Mouse (Mus musculus): ENCODE measurements at regions not wholly inside any gene's neighbourhood (a gene's known extent, or its start where the extent isn't known, plus 50 kb on each side); places are given as distances from the start of the nearest gene placed in this dataset.

GRCm38 (mm10) chr13:45219671-45220070 is 141.2 kb downstream of the Gm9817 start:
- no peaks in the 10 kb centered on the region for H3K36me3 ChIP-seq (ENCODE audit: control insufficient read depth, insufficient read depth, low read length, poor library complexity, severe bottlenecking)
- no peaks in the 10 kb centered on the region for H3K4me1 ChIP-seq (ENCODE audit: control insufficient read depth in 2 of 2, insufficient read depth in 2 of 2, low read length in 2 of 2, poor library complexity in 1 of 2)
- DNase-seq (ENCODE audit: low read depth, low spot score), result no peak
- H3K9me3 ChIP-seq (ENCODE audit: control insufficient read depth, insufficient read depth, low read depth, low read length), result no peaks in the 10 kb centered on the region
- H3K9ac ChIP-seq (ENCODE audit: insufficient read depth, low read depth, low read length, poor library complexity, severe bottlenecking), result no peak overlapping the region
- no peak overlapping the region for H3K27ac ChIP-seq (ENCODE audit: insufficient read depth, low read depth, low read length, poor library complexity, severe bottlenecking)
- TF ChIP-seq CHD2 (IDR thresholded peaks at IDR 0.05; ENCODE audit: low read depth, low read length), result no peak
- TF ChIP-seq ZC3H11A (IDR thresholded peaks at IDR 0.05; ENCODE audit: borderline replicate concordance, low read depth, low read length), result no peak
- TF ChIP-seq HCFC1 (IDR thresholded peaks at IDR 0.05; ENCODE audit: borderline replicate concordance, insufficient read depth, low read length), result no peak
- no peak for TF ChIP-seq ZNF384 (IDR thresholded peaks at IDR 0.05; ENCODE audit: low read depth, low read length)
- no peak for TF ChIP-seq MAFK (IDR thresholded peaks at IDR 0.05; ENCODE audit: insufficient read depth, low read depth, low read length)
- in situ Hi-C loops (cut with MboI; ENCODE audit: low sequenced_read_pairs in 2 of 2, unreplicated experiment in 2 of 2), result no loop called here
- H3K4me3 ChIP-seq (ENCODE audit: insufficient read depth in 1 of 2, low read depth in 1 of 2, low read length in 2 of 2, poor library complexity in 1 of 2, severe bottlenecking in 1 of 2), result no peak overlapping the region

GRCm38 (mm10) chr13:45230804-45231203 is 152.3 kb downstream of the Gm9817 start:
- DNase-seq (ENCODE audit: low read depth, low spot score), result no peak
- Histone ChIP-seq H3K27ac (ENCODE audit: insufficient read depth, low read depth, low read length, poor library complexity, severe bottlenecking) (no peak overlapping the region), H3K4me1 (ENCODE audit: control insufficient read depth in 2 of 2, insufficient read depth in 2 of 2, low read length in 2 of 2, poor library complexity in 1 of 2) (no peaks in the 10 kb centered on the region), H3K36me3 (ENCODE audit: control insufficient read depth, insufficient read depth, low read length, poor library complexity, severe bottlenecking) (no peaks in the 10 kb centered on the region), H3K4me3 (ENCODE audit: insufficient read depth in 1 of 2, low read depth in 1 of 2, low read length in 2 of 2, poor library complexity in 1 of 2, severe bottlenecking in 1 of 2) (no peak overlapping the region), H3K9me3 (ENCODE audit: control insufficient read depth, insufficient read depth, low read depth, low read length) (no peaks in the 10 kb centered on the region), H3K9ac (ENCODE audit: insufficient read depth, low read depth, low read length, poor library complexity, severe bottlenecking) (no peak overlapping the region)
- TF ChIP-seq HCFC1 (IDR thresholded peaks at IDR 0.05; ENCODE audit: borderline replicate concordance, insufficient read depth, low read length) (no peak), ZNF384 (IDR thresholded peaks at IDR 0.05; ENCODE audit: low read depth, low read length) (no peak), CHD2 (IDR thresholded peaks at IDR 0.05; ENCODE audit: low read depth, low read length) (no peak), ZC3H11A (IDR thresholded peaks at IDR 0.05; ENCODE audit: borderline replicate concordance, low read depth, low read length) (no peak), MAFK (IDR thresholded peaks at IDR 0.05; ENCODE audit: insufficient read depth, low read depth, low read length) (no peak)
- in situ Hi-C loops (cut with MboI; ENCODE audit: low sequenced_read_pairs in 2 of 2, unreplicated experiment in 2 of 2), result no loop called here

DNA sequence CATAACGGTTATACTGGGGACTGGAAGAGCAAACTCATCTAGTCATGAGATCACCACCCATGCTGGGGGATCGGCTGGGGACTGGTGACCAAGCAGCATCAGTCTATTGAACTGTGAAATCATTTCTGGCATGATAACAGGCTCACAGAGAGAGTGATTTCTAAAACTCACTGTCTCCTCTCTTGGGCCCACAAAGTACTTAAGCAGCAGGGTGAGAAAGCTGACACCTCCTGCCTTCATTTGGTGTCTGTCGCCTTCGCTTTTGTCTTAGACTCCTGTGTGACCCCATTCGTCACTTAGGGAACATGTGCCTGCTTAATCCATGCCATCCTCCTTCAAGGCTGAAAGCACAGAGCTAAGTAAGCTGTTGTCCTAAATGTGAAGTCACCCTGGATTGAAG is 154.3 kb upstream of the Mylip start:
- Histone ChIP-seq H3K9ac (ENCODE audit: insufficient read depth, low read depth, low read length, poor library complexity, severe bottlenecking) (no peak overlapping the region), H3K9me3 (ENCODE audit: control insufficient read depth, insufficient read depth, low read depth, low read length) (no peaks in the 10 kb centered on the region), H3K27ac (ENCODE audit: insufficient read depth, low read depth, low read length, poor library complexity, severe bottlenecking) (no peak overlapping the region), H3K4me1 (ENCODE audit: control insufficient read depth in 2 of 2, insufficient read depth in 2 of 2, low read length in 2 of 2, poor library complexity in 1 of 2) (no peaks in the 10 kb centered on the region), H3K4me3 (ENCODE audit: insufficient read depth in 1 of 2, low read depth in 1 of 2, low read length in 2 of 2, poor library complexity in 1 of 2, severe bottlenecking in 1 of 2) (no peak overlapping the region), H3K36me3 (ENCODE audit: control insufficient read depth, insufficient read depth, low read length, poor library complexity, severe bottlenecking) (no peaks in the 10 kb centered on the region)
- DNase-seq (ENCODE audit: low read depth, low spot score), result no peak
- TF ChIP-seq ZNF384 (IDR thresholded peaks at IDR 0.05; ENCODE audit: low read depth, low read length) (no peak), HCFC1 (IDR thresholded peaks at IDR 0.05; ENCODE audit: borderline replicate concordance, insufficient read depth, low read length) (no peak), MAFK (IDR thresholded peaks at IDR 0.05; ENCODE audit: insufficient read depth, low read depth, low read length) (no peak), ZC3H11A (IDR thresholded peaks at IDR 0.05; ENCODE audit: borderline replicate concordance, low read depth, low read length) (no peak), CHD2 (IDR thresholded peaks at IDR 0.05; ENCODE audit: low read depth, low read length) (no peak)
- in situ Hi-C loops (cut with MboI; ENCODE audit: low sequenced_read_pairs in 2 of 2, unreplicated experiment in 2 of 2), result no loop called here

DNA sequence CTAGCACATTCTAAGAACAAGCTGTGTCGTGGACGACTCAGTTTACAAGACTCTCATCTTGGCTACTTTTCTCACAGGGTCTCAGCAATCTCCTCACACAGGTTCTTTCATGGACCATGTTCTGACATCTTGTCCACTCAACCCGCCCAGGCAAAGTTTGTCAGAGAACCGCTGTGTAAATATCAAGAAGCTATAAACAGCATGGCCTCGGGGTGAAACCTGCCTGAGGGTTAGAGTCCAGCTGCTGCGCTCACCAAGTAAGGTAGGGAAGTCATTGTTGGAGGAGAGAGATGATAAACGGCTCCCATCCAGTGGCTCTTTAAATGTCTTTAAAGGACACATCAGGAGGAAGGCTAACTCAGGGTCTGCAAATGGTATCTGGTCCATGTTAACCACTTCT is 151.3 kb upstream of the Mylip start:
- no peak overlapping the region for H3K4me3 ChIP-seq (ENCODE audit: insufficient read depth in 1 of 2, low read depth in 1 of 2, low read length in 2 of 2, poor library complexity in 1 of 2, severe bottlenecking in 1 of 2)
- no peaks in the 10 kb centered on the region for H3K9me3 ChIP-seq (ENCODE audit: control insufficient read depth, insufficient read depth, low read depth, low read length)
- H3K9ac ChIP-seq (ENCODE audit: insufficient read depth, low read depth, low read length, poor library complexity, severe bottlenecking), result no peak overlapping the region
- no peak overlapping the region for H3K27ac ChIP-seq (ENCODE audit: insufficient read depth, low read depth, low read length, poor library complexity, severe bottlenecking)
- no peaks in the 10 kb centered on the region for H3K36me3 ChIP-seq (ENCODE audit: control insufficient read depth, insufficient read depth, low read length, poor library complexity, severe bottlenecking)
- H3K4me1 ChIP-seq (ENCODE audit: control insufficient read depth in 2 of 2, insufficient read depth in 2 of 2, low read length in 2 of 2, poor library complexity in 1 of 2), result 0 out of 4 replicates have a peak, but pooled peaks cover 0 to 2% of the 10 kb centered on the region in 2 experiments
- in situ Hi-C loops (cut with MboI; ENCODE audit: low sequenced_read_pairs in 2 of 2, unreplicated experiment in 2 of 2), result no loop called here
- TF ChIP-seq ZC3H11A (IDR thresholded peaks at IDR 0.05; ENCODE audit: borderline replicate concordance, low read depth, low read length), result no peak
- DNase-seq (ENCODE audit: low read depth, low spot score), result no peak

- Histone ChIP-seq H3K9me3 (ENCODE audit: control insufficient read depth, insufficient read depth, low read depth, low read length) (no peaks in the 10 kb centered on the region), H3K36me3 (ENCODE audit: control insufficient read depth, insufficient read depth, low read length, poor library complexity, severe bottlenecking) (no peaks in the 10 kb centered on the region), H3K27ac (ENCODE audit: insufficient read depth, low read depth, low read length, poor library complexity, severe bottlenecking) (no peak overlapping the region; the same call in 1 of the 2 replicates), H3K4me3 (ENCODE audit: insufficient read depth in 1 of 2, low read depth in 1 of 2, low read length in 2 of 2, poor library complexity in 1 of 2, severe bottlenecking in 1 of 2) (no peak overlapping the region), H3K9ac (ENCODE audit: insufficient read depth, low read depth, low read length, poor library complexity, severe bottlenecking) (no peak overlapping the region), H3K4me1 (ENCODE audit: control insufficient read depth in 2 of 2, insufficient read depth in 2 of 2, low read length in 2 of 2, poor library complexity in 1 of 2) (0 out of 4 replicates have a peak, but pooled peaks cover 0 to 2% of the 10 kb centered on the region in 2 experiments)
- TF ChIP-seq ZNF384 (IDR thresholded peaks at IDR 0.05; ENCODE audit: low read depth, low read length) (no peak), MAFK (IDR thresholded peaks at IDR 0.05; ENCODE audit: insufficient read depth, low read depth, low read length) (no peak), HCFC1 (IDR thresholded peaks at IDR 0.05; ENCODE audit: borderline replicate concordance, insufficient read depth, low read length) (no peak), ZC3H11A (IDR thresholded peaks at IDR 0.05; ENCODE audit: borderline replicate concordance, low read depth, low read length) (no peak), CHD2 (IDR thresholded peaks at IDR 0.05; ENCODE audit: low read depth, low read length) (no peak)
- no peak for DNase-seq (ENCODE audit: low read depth, low spot score)
- in situ Hi-C loops (cut with MboI; ENCODE audit: low sequenced_read_pairs in 2 of 2, unreplicated experiment in 2 of 2), result no loop called here
These were observed 150.4 kb upstream of the Mylip start for GRCm38 (mm10) chr13:45239153-45239552.

All from ES-E14 (cell line).